Mouse (Mus musculus): Measurements from ENCODE around the gene Plekhg5. TPM values are rescaled to one million over a fixed set of nuclear protein-coding genes. Genes with fewer than 3 reads are reported as not detected.
A peak's percentile ranks its signal among the peaks of the same experiment; 100 is the strongest.

Plekhg5 gene
- total and polyA plus RNA-seq, 2 experiments from 2014 or later, result 10.6 to 18.0 TPM

DNA sequence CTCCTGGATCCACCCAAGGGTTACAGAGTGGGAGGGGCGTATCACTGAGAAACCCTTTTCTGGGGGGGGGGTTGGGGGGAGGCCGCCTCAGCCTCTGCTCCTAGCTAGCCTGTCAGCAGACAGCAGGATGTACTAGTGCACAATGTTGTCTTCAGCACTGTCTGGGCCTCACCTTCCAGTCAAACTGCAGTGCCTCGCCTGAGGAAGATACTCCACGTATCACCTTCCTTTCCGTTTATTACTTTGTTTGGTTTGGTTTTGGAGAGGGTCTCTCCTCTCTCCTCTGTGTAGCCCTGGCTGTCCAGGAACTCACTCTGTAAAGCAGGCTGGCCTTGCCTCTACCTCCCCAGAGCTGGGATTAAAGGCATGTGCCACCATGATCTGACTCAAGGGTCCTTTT lies 60.9 kb downstream of the Plekhg5 start:
- WGBS, result 52% methylated on average over 5 of the region's 5 CpGs
- no peak for ATAC-seq (ENCODE audit: insufficient read depth, low read depth)
- Histone ChIP-seq H3K27me3 (ENCODE audit: control insufficient read depth, insufficient read depth, low read length) (peaks cover 64% of the 10 kb centered on the region), H3K4me1 (ENCODE audit: control insufficient read depth, insufficient read depth) (peaks cover 12% of the 10 kb centered on the region), H3K4me3 (ENCODE audit: low read depth, low read length) (no peak overlapping the region), H3K4me2 (ENCODE audit: low read depth, low read length) (no peak overlapping the region), H3K27ac (ENCODE audit: low read depth) (no peak overlapping the region), H3K9ac (replicated peaks; ENCODE audit: low read depth, low read length) (no peak overlapping the region), H3K36me3 (replicated peaks; ENCODE audit: control insufficient read depth, insufficient read depth, low read length) (no peaks in the 10 kb centered on the region), H3K9me3 (replicated peaks; ENCODE audit: control insufficient read depth, low read length) (no peaks in the 10 kb centered on the region)
- TF ChIP-seq EP300 (IDR thresholded peaks at IDR 0.05; ENCODE audit: low read depth) (no peak), CTCF (IDR thresholded peaks at IDR 0.05; ENCODE audit: low read depth) (no peak)
- DNase-seq (ENCODE audit: low spot score), result no peak

DNA sequence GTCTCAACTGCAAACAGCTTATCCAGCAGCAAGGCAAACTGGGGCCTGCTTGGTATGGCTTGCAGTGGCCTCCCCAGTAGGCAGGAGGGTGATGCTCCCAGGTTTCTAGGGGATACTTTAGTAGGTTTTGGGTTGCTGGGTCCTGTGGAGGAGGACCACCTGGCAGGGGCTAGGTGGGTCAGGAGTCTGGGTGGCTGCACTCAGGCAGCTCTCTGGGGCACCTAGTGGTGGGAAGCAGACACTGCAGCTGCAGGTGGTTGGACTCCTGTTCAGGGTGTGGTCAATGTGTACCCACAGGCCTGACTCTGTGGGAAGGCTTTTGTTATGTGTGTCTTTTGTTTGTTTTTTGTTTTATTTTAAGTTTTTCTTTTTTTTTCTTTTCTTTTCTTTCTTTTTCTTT lies 62.2 kb downstream of the Plekhg5 start:
- Histone ChIP-seq H3K27ac (ENCODE audit: low read depth) (no peak overlapping the region), H3K27me3 (ENCODE audit: control insufficient read depth, insufficient read depth, low read length) (peaks cover 52% of the 10 kb centered on the region), H3K4me1 (ENCODE audit: control insufficient read depth, insufficient read depth) (peaks cover 18% of the 10 kb centered on the region), H3K4me3 (ENCODE audit: low read depth, low read length) (no peak overlapping the region), H3K36me3 (replicated peaks; ENCODE audit: control insufficient read depth, insufficient read depth, low read length) (no peaks in the 10 kb centered on the region), H3K4me2 (ENCODE audit: low read depth, low read length) (no peak overlapping the region), H3K9me3 (replicated peaks; ENCODE audit: control insufficient read depth, low read length) (no peaks in the 10 kb centered on the region), H3K9ac (replicated peaks; ENCODE audit: low read depth, low read length) (no peak overlapping the region)
- ATAC-seq (ENCODE audit: insufficient read depth, low read depth) (no peak), DNase-seq (ENCODE audit: low spot score) (no peak)
- TF ChIP-seq CTCF (IDR thresholded peaks at IDR 0.05; ENCODE audit: low read depth), result peak; percentile 49
- no peak for TF ChIP-seq EP300 (IDR thresholded peaks at IDR 0.05; ENCODE audit: low read depth)

DNA sequence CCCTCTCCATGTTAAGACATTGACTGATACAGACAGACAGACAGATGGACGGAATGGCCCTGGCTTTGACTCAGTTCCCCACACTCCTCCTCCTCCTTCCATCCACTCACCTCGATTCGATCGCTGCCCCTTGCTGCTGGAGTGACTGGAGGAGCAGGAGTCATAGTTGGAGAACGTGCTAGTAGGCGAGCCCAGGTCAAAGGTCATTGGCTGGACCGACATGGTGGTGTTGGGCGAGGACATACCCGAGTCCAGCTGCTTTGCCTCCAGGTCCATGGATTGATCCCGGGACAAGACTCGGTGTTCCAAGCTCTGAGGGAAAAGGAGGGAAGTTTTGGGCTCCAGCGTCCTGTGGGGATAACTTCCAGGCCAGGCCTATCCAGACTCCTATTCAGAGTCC lies 63.1 kb downstream of the Plekhg5 start:
- no peak for DNase-seq (ENCODE audit: low spot score)
- Histone ChIP-seq H3K36me3 (replicated peaks; ENCODE audit: control insufficient read depth, insufficient read depth, low read length) (no peaks in the 10 kb centered on the region), H3K4me2 (ENCODE audit: low read depth, low read length) (no peak overlapping the region), H3K9ac (replicated peaks; ENCODE audit: low read depth, low read length) (no peak overlapping the region), H3K27me3 (ENCODE audit: control insufficient read depth, insufficient read depth, low read length) (peaks cover 49% of the 10 kb centered on the region), H3K4me3 (ENCODE audit: low read depth, low read length) (no peak overlapping the region), H3K9me3 (replicated peaks; ENCODE audit: control insufficient read depth, low read length) (no peaks in the 10 kb centered on the region), H3K27ac (ENCODE audit: low read depth) (no peak overlapping the region), H3K4me1 (ENCODE audit: control insufficient read depth, insufficient read depth) (peaks cover 18% of the 10 kb centered on the region)
- ATAC-seq (ENCODE audit: insufficient read depth, low read depth), result no peak
- 87% methylated on average over 12 of the region's 12 CpGs for WGBS
- TF ChIP-seq EP300 (IDR thresholded peaks at IDR 0.05; ENCODE audit: low read depth), result no peak
- no peak for TF ChIP-seq CTCF (IDR thresholded peaks at IDR 0.05; ENCODE audit: low read depth)

DNA sequence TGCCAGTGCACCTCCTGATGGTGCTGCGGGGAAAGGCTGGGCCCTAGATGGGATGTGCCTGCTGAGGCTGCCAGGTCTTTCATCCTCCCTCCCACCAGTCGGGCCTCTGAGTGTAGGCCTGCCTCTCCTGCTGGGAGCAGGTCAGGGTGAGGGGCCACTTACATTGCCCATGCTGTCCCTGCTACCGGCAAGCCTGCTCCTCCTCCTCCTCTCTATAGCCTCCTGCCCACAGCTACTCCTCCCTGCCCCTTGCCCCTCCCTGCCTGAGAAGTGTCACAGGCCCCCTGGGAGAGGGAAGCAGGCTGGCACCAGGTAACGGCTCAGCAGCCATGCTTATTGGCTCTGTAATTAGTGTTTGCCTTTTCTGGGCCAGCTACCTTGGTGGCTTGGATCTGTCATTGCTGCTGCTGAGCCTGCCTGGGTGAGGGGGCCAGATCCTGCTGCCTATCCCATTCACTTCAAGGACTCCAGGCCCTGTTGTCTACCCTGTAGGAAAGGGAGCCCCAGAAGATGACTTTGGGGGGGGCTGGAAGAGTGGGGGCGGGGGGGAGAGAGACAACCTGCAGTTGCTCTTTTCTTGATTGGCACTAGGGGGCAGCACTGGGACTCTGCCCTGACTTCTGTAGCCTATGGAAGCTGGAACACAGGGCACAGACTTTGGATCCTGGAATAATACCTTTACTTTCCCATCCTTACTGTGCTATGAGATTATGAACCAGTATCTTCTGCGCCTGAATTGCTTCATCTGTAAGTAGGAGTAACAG lies 64.0 kb downstream of the Plekhg5 start:
- Histone ChIP-seq H3K27me3 (ENCODE audit: control insufficient read depth, insufficient read depth, low read length) (peaks cover 46% of the 10 kb centered on the region), H3K4me2 (ENCODE audit: low read depth, low read length) (no peak overlapping the region), H3K4me3 (ENCODE audit: low read depth, low read length) (no peak overlapping the region), H3K4me1 (ENCODE audit: control insufficient read depth, insufficient read depth) (peaks cover 9% of the 10 kb centered on the region), H3K27ac (ENCODE audit: low read depth) (no peak overlapping the region), H3K36me3 (replicated peaks; ENCODE audit: control insufficient read depth, insufficient read depth, low read length) (no peaks in the 10 kb centered on the region), H3K9me3 (replicated peaks; ENCODE audit: control insufficient read depth, low read length) (no peaks in the 10 kb centered on the region), H3K9ac (replicated peaks; ENCODE audit: low read depth, low read length) (no peak overlapping the region)
- 52% methylated on average over 6 of the region's 6 CpGs for WGBS
- DNase-seq (ENCODE audit: low spot score), result no peak
- TF ChIP-seq CTCF (IDR thresholded peaks at IDR 0.05; ENCODE audit: low read depth) (peak; percentile 52), EP300 (IDR thresholded peaks at IDR 0.05; ENCODE audit: low read depth) (no peak)
- no peak for ATAC-seq (ENCODE audit: insufficient read depth, low read depth)

DNA sequence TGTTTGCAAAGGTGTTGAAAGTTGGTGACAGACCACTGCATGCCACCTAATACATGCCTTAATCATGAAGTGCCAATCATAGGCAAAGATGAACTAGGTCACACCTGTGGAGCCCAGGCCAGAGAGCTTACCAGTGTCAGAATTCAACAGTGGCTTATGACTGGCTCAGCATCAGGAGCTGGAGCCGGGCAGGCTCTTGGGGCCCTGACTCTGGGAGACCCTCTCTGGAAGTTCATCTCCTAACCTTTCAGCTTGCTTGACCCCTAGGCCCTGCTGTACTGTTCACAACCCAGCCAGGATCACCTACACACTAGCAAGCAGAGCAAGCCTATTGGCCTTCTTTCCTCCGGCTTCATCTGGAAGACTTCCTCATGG lies 64.6 kb downstream of the Plekhg5 start:
- Histone ChIP-seq H3K4me3 (ENCODE audit: low read depth, low read length) (no peak overlapping the region), H3K9me3 (replicated peaks; ENCODE audit: control insufficient read depth, low read length) (no peaks in the 10 kb centered on the region), H3K4me2 (ENCODE audit: low read depth, low read length) (no peak overlapping the region), H3K27me3 (ENCODE audit: control insufficient read depth, insufficient read depth, low read length) (peaks cover 40% of the 10 kb centered on the region), H3K36me3 (replicated peaks; ENCODE audit: control insufficient read depth, insufficient read depth, low read length) (no peaks in the 10 kb centered on the region), H3K9ac (replicated peaks; ENCODE audit: low read depth, low read length) (no peak overlapping the region), H3K4me1 (ENCODE audit: control insufficient read depth, insufficient read depth) (peaks cover 6% of the 10 kb centered on the region; the same call in 1 of the 2 replicates), H3K27ac (ENCODE audit: low read depth) (no peak overlapping the region)
- DNase-seq (ENCODE audit: low spot score), result no peak
- TF ChIP-seq EP300 (IDR thresholded peaks at IDR 0.05; ENCODE audit: low read depth) (no peak), CTCF (IDR thresholded peaks at IDR 0.05; ENCODE audit: low read depth) (no peak)
- WGBS, result 91% methylated on average over 2 of the region's 2 CpGs
- no peak for ATAC-seq (ENCODE audit: insufficient read depth, low read depth)

All from heart, postnatal 0 days (tissue).